Mouse (Mus musculus): ENCODE measurements at regions not wholly inside any gene's neighbourhood (a gene's known extent, or its start where the extent isn't known, plus 50 kb on each side); places are given as distances from the start of the nearest gene placed in this dataset.

GRCm38 (mm10) chr6:73372901-73373300, 96.6 kb downstream of the 4931417E11Rik start:
- no peaks in the 10 kb centered on the region for H3K36me3 ChIP-seq (ENCODE audit: control insufficient read depth, insufficient read depth)

GRCm38 (mm10) chr6:73371866-73372265, 97.6 kb downstream of the 4931417E11Rik start:
- Histone ChIP-seq H3K79me2 (ENCODE audit: control insufficient read depth, insufficient read depth) (no peaks in the 10 kb centered on the region), H3K79me3 (ENCODE audit: low read depth) (no peaks in the 10 kb centered on the region), H3ac (ENCODE audit: control insufficient read depth, insufficient read length, low read depth) (no peak overlapping the region), H3K4me3 (ENCODE audit: insufficient read depth, poor library complexity, severe bottlenecking) (no peak overlapping the region), H3K27me3 (ENCODE audit: control insufficient read depth, insufficient read depth, insufficient read length) (peaks cover 3% of the 10 kb centered on the region), H3K36me3 (ENCODE audit: control insufficient read depth, insufficient read depth) (no peaks in the 10 kb centered on the region)
- TF ChIP-seq MAX (IDR thresholded peaks at IDR 0.05) (no peak), CTCF (IDR thresholded peaks at IDR 0.05; ENCODE audit: control insufficient read depth, insufficient read depth, insufficient read length) (no peak), MYOG (IDR thresholded peaks at IDR 0.05; ENCODE audit: control insufficient read depth, extremely low read depth, insufficient read length) (no peak), USF1 (IDR thresholded peaks at IDR 0.05; ENCODE audit: low read depth) (no peak), FOSL1 (IDR thresholded peaks at IDR 0.05; ENCODE audit: insufficient read depth, low read length, poor library complexity, severe bottlenecking) (no peak), MYOD1 (IDR thresholded peaks at IDR 0.05; ENCODE audit: control insufficient read depth, insufficient read length, low read depth) (no peak), CEBPB (IDR thresholded peaks at IDR 0.05; ENCODE audit: low read depth) (no peak)

More at GRCm38 (mm10) chr6:73372901-73373300, 96.6 kb downstream of the 4931417E11Rik start:
- Histone ChIP-seq H3K79me3 (ENCODE audit: low read depth) (no peaks in the 10 kb centered on the region), H3ac (ENCODE audit: control insufficient read depth, insufficient read length, low read depth) (no peak overlapping the region), H3K27me3 (ENCODE audit: control insufficient read depth, insufficient read depth, insufficient read length) (peaks cover 3% of the 10 kb centered on the region), H3K4me3 (ENCODE audit: insufficient read depth, poor library complexity, severe bottlenecking) (no peak overlapping the region), H3K79me2 (ENCODE audit: control insufficient read depth, insufficient read depth) (no peaks in the 10 kb centered on the region)
- TF ChIP-seq MAX (IDR thresholded peaks at IDR 0.05) (no peak), MYOD1 (IDR thresholded peaks at IDR 0.05; ENCODE audit: control insufficient read depth, insufficient read length, low read depth) (no peak), MYOG (IDR thresholded peaks at IDR 0.05; ENCODE audit: control insufficient read depth, extremely low read depth, insufficient read length) (no peak), FOSL1 (IDR thresholded peaks at IDR 0.05; ENCODE audit: insufficient read depth, low read length, poor library complexity, severe bottlenecking) (no peak), CEBPB (IDR thresholded peaks at IDR 0.05; ENCODE audit: low read depth) (no peak), CTCF (IDR thresholded peaks at IDR 0.05; ENCODE audit: control insufficient read depth, insufficient read depth, insufficient read length) (no peak), USF1 (IDR thresholded peaks at IDR 0.05; ENCODE audit: low read depth) (no peak)

GRCm38 (mm10) chr6:73370901-73371300, 98.6 kb downstream of the 4931417E11Rik start:
- H3K27me3 ChIP-seq (ENCODE audit: control insufficient read depth, insufficient read depth, insufficient read length), result peaks cover 3% of the 10 kb centered on the region

GRCm38 (mm10) chr6:73368836-73369141, 100.7 kb downstream of the 4931417E11Rik start:
- Histone ChIP-seq H3K79me3 (ENCODE audit: low read depth) (no peaks in the 10 kb centered on the region), H3K36me3 (ENCODE audit: control insufficient read depth, insufficient read depth) (no peaks in the 10 kb centered on the region), H3K27me3 (ENCODE audit: control insufficient read depth, insufficient read depth, insufficient read length) (no peaks in the 10 kb centered on the region), H3K79me2 (ENCODE audit: control insufficient read depth, insufficient read depth) (no peaks in the 10 kb centered on the region), H3K4me3 (ENCODE audit: insufficient read depth, poor library complexity, severe bottlenecking) (no peak overlapping the region), H3ac (ENCODE audit: control insufficient read depth, insufficient read length, low read depth) (no peak overlapping the region)
- TF ChIP-seq USF1 (IDR thresholded peaks at IDR 0.05; ENCODE audit: low read depth) (no peak), MAX (IDR thresholded peaks at IDR 0.05) (no peak), CEBPB (IDR thresholded peaks at IDR 0.05; ENCODE audit: low read depth) (no peak), FOSL1 (IDR thresholded peaks at IDR 0.05; ENCODE audit: insufficient read depth, low read length, poor library complexity, severe bottlenecking) (no peak), MYOD1 (IDR thresholded peaks at IDR 0.05; ENCODE audit: control insufficient read depth, insufficient read length, low read depth) (no peak), MYOG (IDR thresholded peaks at IDR 0.05; ENCODE audit: control insufficient read depth, extremely low read depth, insufficient read length) (no peak)

More at GRCm38 (mm10) chr6:73370901-73371300, 98.6 kb downstream of the 4931417E11Rik start:
- Histone ChIP-seq H3K79me3 (ENCODE audit: low read depth) (no peaks in the 10 kb centered on the region), H3K4me3 (ENCODE audit: insufficient read depth, poor library complexity, severe bottlenecking) (no peak overlapping the region), H3K79me2 (ENCODE audit: control insufficient read depth, insufficient read depth) (no peaks in the 10 kb centered on the region), H3ac (ENCODE audit: control insufficient read depth, insufficient read length, low read depth) (no peak overlapping the region), H3K36me3 (ENCODE audit: control insufficient read depth, insufficient read depth) (no peaks in the 10 kb centered on the region)
- no peak for TF ChIP-seq MYOD1 (IDR thresholded peaks at IDR 0.05; ENCODE audit: control insufficient read depth, insufficient read length, low read depth)
- no peak for TF ChIP-seq FOSL1 (IDR thresholded peaks at IDR 0.05; ENCODE audit: insufficient read depth, low read length, poor library complexity, severe bottlenecking)
- TF ChIP-seq CEBPB (IDR thresholded peaks at IDR 0.05; ENCODE audit: low read depth), result no peak
- TF ChIP-seq CTCF (IDR thresholded peaks at IDR 0.05; ENCODE audit: control insufficient read depth, insufficient read depth, insufficient read length), result no peak
- no peak for TF ChIP-seq MYOG (IDR thresholded peaks at IDR 0.05; ENCODE audit: control insufficient read depth, extremely low read depth, insufficient read length)
- TF ChIP-seq USF1 (IDR thresholded peaks at IDR 0.05; ENCODE audit: low read depth), result no peak
- no peak for TF ChIP-seq MAX (IDR thresholded peaks at IDR 0.05)

GRCm38 (mm10) chr6:73368047-73368835, 101.2 kb downstream of the 4931417E11Rik start:
- no peak overlapping the region for H3ac ChIP-seq (ENCODE audit: control insufficient read depth, insufficient read length, low read depth)
- TF ChIP-seq MYOD1 (IDR thresholded peaks at IDR 0.05; ENCODE audit: control insufficient read depth, insufficient read length, low read depth) (no peak), MAX (IDR thresholded peaks at IDR 0.05) (no peak), USF1 (IDR thresholded peaks at IDR 0.05; ENCODE audit: low read depth) (no peak), CEBPB (IDR thresholded peaks at IDR 0.05; ENCODE audit: low read depth) (no peak), CTCF (IDR thresholded peaks at IDR 0.05; ENCODE audit: control insufficient read depth, insufficient read depth, insufficient read length) (no peak), FOSL1 (IDR thresholded peaks at IDR 0.05; ENCODE audit: insufficient read depth, low read length, poor library complexity, severe bottlenecking) (no peak), MYOG (IDR thresholded peaks at IDR 0.05; ENCODE audit: control insufficient read depth, extremely low read depth, insufficient read length) (no peak)
- no peaks in the 10 kb centered on the region for H3K79me2 ChIP-seq (ENCODE audit: control insufficient read depth, insufficient read depth)
- no peaks in the 10 kb centered on the region for H3K79me3 ChIP-seq (ENCODE audit: low read depth)
- no peak overlapping the region for H3K4me3 ChIP-seq (ENCODE audit: insufficient read depth, poor library complexity, severe bottlenecking)
- no peaks in the 10 kb centered on the region for H3K27me3 ChIP-seq (ENCODE audit: control insufficient read depth, insufficient read depth, insufficient read length)
- no peaks in the 10 kb centered on the region for H3K36me3 ChIP-seq (ENCODE audit: control insufficient read depth, insufficient read depth)

Measured in C2C12 (cell line).